Mouse (Mus musculus) heart, postnatal 0 days (tissue): ENCODE measurements around the gene Cfap43. TPM values are rescaled to one million over a fixed set of nuclear protein-coding genes. Genes with fewer than 3 reads are reported as not detected.

Experiments used
- ATAC-seq: fragments of 200-750 bp; cut with Nextera tagmentation; 2 replicates; pipeline ENCODE4 v1.8.0; 2017; ENCODE audit warnings: low read depth, moderate number of reproducible peaks, moderate library complexity; ENCODE audit not compliant: insufficient read depth
- DNase-seq: peaks from one replicate; pipeline ENCODE4 v3.0.0-alpha.2; 2016; ENCODE audit warnings: low spot score
- H3K27ac ChIP-seq: fragments of 300-500 bp; sonication (generic); 2 replicates; pipeline ENCODE4 v1.5.1; 2014; ENCODE audit warnings: low read depth, mild to moderate bottlenecking
- H3K27me3 ChIP-seq: fragments of 300-500 bp; sonication (generic); 2 replicates; pipeline ENCODE4 v1.6.1; 2014; ENCODE audit warnings: low read length, mixed read lengths; ENCODE audit not compliant: control insufficient read depth, insufficient read depth
- H3K36me3 ChIP-seq: fragments of 300-500 bp; sonication (generic); replicated peaks from 2 replicates; pipeline ENCODE4 v1.6.1; 2014; ENCODE audit warnings: low read length, mixed read lengths; ENCODE audit not compliant: control insufficient read depth, insufficient read depth
- H3K4me1 ChIP-seq: fragments of 300-500 bp; sonication (generic); 2 replicates; pipeline ENCODE4 v1.6.1; 2014; ENCODE audit warnings: antibody characterized with exemption; ENCODE audit not compliant: control insufficient read depth, insufficient read depth
- H3K4me2 ChIP-seq: fragments of 300-500 bp; sonication (generic); 2 replicates; pipeline ENCODE4 v1.6.1; 2014; ENCODE audit warnings: low read depth, mild to moderate bottlenecking, low read length, moderate library complexity
- H3K4me3 ChIP-seq: fragments of 300-500 bp; sonication (generic); 2 replicates; pipeline ENCODE4 v1.5.1; 2014; ENCODE audit warnings: low read depth, low read length
- H3K9ac ChIP-seq: fragments of 300-500 bp; sonication (generic); replicated peaks from 2 replicates; pipeline ENCODE4 v1.6.1; 2014; ENCODE audit warnings: low read depth, low read length, mixed read lengths
- H3K9me3 ChIP-seq: fragments of 300-500 bp; sonication (generic); replicated peaks from 2 replicates; pipeline ENCODE4 v1.6.1; 2016; ENCODE audit warnings: low read length; ENCODE audit not compliant: control insufficient read depth
- CTCF ChIP-seq: IDR thresholded peaks from 2 replicates; pipeline ENCODE4 v1.5.1; 2016; ENCODE audit warnings: antibody characterized with exemption, control low read depth, low read depth
- EP300 ChIP-seq: IDR thresholded peaks from 2 replicates; pipeline ENCODE4 v1.6.1; 2016; ENCODE audit warnings: antibody characterized with exemption, low read depth
- WGBS: fragments of 180-500 bp; shearing (Covaris S2); extraction: QIAGEN DNeasy Blood & Tissue Kit; methylation state at CpG from one replicate; pipeline ENCODE4 v1.1.7; 2014; 5-methylcytosine and 5-hydroxymethylcytosine counted together
- polyA plus RNA-seq: library from polyadenylated mRNA; unstranded; fragments of >200 nt; fragmentation: Nextera tagmentation; extraction: Ambion mirVana; gene quantifications from 2 replicates; pipeline ENCODE4 v1.2.1, GENCODE M21; 2015
- total RNA-seq: library from RNA; depleted of rRNA; stranded (reverse); fragments of >200 nt; gene quantifications from 2 replicates; pipeline ENCODE4 v1.2.3, GENCODE M21; 2014; ENCODE audit warnings: low replicate concordance

The Cfap43 gene
- total and polyA plus RNA-seq, 2 experiments from 2014 or later = 0.08 to 0.15 TPM

DNA sequence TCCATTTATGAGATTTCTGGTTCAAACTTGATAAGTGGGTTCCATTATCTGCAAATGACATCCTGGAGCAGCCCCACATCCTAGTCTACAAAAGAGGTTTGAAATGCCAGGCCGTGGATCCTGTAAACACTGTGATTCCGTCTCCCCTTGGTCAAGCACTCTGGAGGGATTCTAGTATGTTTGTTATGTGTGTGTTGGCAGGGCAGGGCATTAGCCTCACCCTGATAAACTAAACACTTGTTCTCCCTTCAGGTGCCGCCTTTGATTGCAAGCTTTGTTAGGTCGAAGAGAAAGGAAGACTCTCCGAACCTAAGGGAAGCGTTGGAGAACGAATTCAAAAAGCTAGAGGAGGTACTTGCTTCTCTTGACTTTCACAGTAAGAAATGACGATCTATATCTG, 59.9 kb downstream of the Cfap43 start:
- Histone ChIP-seq H3K9ac (no peak overlapping the region), H3K9me3 (no peaks in the 10 kb centered on the region), H3K4me2 (no peak overlapping the region), H3K27me3 (no peaks in the 10 kb centered on the region), H3K4me1 (peaks cover 11% of the 10 kb centered on the region; the same call in 1 of the 2 replicates), H3K27ac (no peak overlapping the region), H3K4me3 (no peak overlapping the region), H3K36me3 (peaks cover 35% of the 10 kb centered on the region)
- no peak for DNase-seq
- 88% methylated on average over 8 of the region's 8 CpGs for WGBS
- TF ChIP-seq CTCF (no peak), EP300 (no peak)
- ATAC-seq = no peak

DNA sequence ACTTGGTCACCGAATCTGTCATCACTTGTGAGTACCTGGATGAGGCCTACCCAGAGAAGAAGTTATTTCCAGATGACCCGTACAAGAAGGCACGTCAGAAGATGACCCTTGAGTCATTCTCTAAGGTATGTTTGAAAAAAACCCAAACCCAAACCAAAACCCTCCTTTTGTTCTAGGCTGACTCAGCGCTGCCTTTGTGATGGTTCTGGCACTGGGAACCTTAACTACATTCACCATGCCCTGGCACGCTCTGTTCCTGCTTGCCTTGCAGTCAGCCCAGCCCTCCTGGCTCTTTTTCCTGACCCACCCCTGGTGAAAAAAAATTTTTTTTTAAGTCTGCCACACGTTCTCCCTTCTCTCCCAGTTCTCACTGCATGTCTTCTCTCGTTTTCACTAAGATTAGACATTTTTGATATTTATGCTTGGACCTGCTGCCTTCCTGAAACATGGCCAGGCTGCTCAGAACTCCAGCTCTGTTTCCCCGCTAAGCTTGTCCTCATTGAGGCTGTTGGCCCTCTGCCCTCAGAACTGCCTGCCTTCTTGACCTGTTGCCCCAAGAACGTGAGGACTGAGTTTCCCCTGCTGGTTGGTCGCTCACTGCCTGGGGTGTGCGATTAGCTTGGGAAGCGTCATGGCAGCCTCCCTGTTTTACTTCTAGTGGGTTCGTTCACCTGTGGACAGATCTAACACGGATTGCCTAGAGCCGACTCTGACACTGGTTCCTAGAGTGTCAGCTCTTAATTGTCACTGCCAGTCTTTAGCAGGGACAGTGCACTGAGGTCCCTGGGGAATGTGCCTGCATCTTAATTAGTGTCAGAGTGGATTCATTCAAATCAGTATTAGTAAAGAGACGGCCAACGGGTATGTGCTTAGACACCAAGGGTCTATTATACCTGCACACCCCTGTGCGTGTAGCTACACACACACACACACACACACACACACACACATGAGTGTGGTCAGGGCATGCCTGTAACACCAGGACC, 60.8 kb downstream of the Cfap43 start:
- DNase-seq (no peak), ATAC-seq (no peak)
- Histone ChIP-seq H3K27me3 (no peaks in the 10 kb centered on the region), H3K4me2 (no peak overlapping the region), H3K4me1 (peaks cover 16% of the 10 kb centered on the region; the same call in 1 of the 2 replicates), H3K27ac (no peak overlapping the region), H3K4me3 (no peak overlapping the region), H3K9ac (no peak overlapping the region), H3K9me3 (no peaks in the 10 kb centered on the region), H3K36me3 (peaks cover 26% of the 10 kb centered on the region)
- TF ChIP-seq EP300 (no peak), CTCF (no peak)
- WGBS = 78% methylated on average over 18 of the region's 18 CpGs

DNA sequence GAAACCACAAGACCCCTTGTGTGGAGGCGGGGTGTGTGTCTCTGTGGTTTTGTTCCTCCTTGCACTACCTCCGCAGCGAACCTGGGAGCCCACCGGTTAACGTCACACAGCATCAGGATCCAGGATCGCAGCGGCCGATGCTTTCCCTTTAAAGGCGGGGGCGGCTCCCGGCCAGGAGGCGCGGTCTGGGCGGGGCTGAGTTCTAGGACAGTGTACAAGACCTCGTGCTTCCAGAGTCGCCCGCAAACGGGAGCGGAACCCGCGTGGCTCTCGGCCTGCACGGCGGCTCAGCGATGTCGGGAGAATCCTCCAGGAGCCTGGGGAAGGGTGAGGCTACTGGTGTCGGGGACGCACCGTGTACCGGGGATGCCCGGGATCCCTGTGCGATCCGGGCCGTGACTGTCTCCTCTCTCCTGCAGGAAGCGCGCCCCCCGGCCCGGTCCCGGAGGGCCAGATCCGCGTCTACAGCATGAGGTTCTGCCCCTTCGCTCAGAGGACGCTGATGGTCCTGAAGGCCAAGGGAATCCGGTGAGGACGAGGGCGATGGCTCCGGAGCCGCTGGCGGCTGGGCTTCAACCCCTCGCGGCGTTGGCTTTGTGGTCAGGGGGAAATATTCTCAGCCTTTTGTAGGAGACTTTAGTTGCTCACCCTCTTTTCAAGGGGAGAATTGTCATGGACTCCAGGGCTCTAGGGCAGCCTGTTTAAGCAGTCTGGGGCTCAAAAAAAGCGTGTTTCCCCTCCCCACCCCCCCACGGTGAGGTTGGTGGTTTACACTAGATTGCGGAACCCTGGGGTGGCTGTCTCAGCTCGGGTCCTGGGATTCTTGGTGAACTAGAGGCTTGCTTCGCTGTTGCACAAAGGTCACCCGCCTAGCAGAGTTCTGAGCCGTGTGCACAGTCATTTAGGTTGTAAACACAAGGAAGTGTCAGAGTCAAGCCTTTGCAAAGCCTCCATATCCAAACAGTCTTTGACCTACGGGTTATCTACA, 64.0 kb downstream of the Cfap43 start, which contains the start of gene Gsto1:
Gene Gsto1, plus strand, starts transcription at position 175 of the 988 bp plus-strand sequence.
- TF ChIP-seq CTCF = no peak
- TF ChIP-seq EP300 = peak; percentile 23; the same call in 1 of the 2 replicates
- H3K36me3 ChIP-seq = peaks cover 12% of the 10 kb centered on the region
- peak within 1 kb of the TSS; percentile 79 for H3K27ac ChIP-seq
- DNase-seq (peak; percentile 78), ATAC-seq (peak; percentile 96)
- H3K4me2 ChIP-seq = peak within 1 kb of the TSS; percentile 96
- H3K9ac ChIP-seq = peak within 1 kb of the TSS; percentile 75
- H3K27me3 ChIP-seq = no peaks in the 10 kb centered on the region
- under 1% methylated on average over 59 of the region's 60 CpGs for WGBS
- peaks cover 16% of the 10 kb centered on the region; the same call in 1 of the 2 replicates for H3K4me1 ChIP-seq
- peak within 1 kb of the TSS; percentile 60 for H3K4me3 ChIP-seq
- no peaks in the 10 kb centered on the region for H3K9me3 ChIP-seq

DNA sequence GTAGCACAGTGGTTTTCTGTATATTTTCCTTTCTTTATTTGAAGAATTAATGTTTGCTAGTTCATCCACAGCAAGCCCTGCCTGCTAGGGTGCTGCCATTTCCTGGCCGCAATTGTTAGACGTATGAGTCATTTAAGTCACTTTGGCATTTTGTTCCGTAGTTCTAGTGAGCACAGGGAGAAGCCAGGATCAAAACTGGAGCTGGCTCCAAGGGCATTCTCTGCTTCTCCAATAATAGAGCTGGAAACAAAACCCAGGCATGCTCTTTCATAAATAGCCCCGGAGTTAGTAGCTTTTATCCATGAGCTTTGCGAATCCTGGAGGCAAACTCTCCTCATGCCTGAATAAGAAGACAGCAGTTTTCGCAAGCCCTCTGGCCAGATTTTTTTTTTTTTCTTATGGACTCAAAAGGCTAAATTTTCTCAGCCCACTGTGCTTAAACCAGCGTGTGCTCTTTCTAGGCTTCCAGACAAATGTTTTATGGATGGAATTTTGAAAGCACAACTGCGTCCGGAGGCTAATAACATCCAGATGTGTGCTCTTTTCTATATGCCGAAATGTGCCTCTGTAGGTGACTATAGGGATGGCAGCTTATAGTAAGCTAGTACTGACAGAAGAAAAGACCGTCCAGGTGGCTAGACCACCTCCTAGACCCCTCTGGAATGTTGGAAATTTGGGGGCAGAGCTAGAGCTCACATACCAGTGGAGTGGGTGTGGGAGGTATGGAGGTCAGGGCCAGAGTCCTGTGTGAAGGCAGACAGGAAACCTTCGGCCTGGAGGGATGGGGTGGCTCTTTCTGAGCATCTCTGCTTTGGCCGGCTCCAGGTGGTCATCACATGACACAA, 64.9 kb downstream of the Cfap43 start:
- TF ChIP-seq CTCF (no peak), EP300 (no peak)
- peak overlapping the region; percentile 61 for H3K27ac ChIP-seq

More for the DNA sequence above, 64.9 kb downstream of the Cfap43 start:
- 13% methylated on average over 13 of the region's 13 CpGs for WGBS
- no peaks in the 10 kb centered on the region for H3K27me3 ChIP-seq
- ATAC-seq = peak; percentile 48
- H3K9me3 ChIP-seq = no peaks in the 10 kb centered on the region
- H3K4me1 ChIP-seq = peaks cover 16% of the 10 kb centered on the region; the same call in 1 of the 2 replicates
- H3K4me3 ChIP-seq = peak overlapping the region; percentile 60
- H3K9ac ChIP-seq = peak overlapping the region; percentile 75; the same call in 1 of the 2 replicates
- H3K4me2 ChIP-seq = peak overlapping the region; percentile 96
- DNase-seq = peak; percentile 67
- peaks cover 8% of the 10 kb centered on the region; the same call in 1 of the 2 replicates for H3K36me3 ChIP-seq
